Mouse (Mus musculus) neural tube, embryonic 11.5 days (tissue): Measurements from ENCODE around the gene Auts2. TPM values are rescaled to one million over a fixed set of nuclear protein-coding genes. Genes with fewer than 3 reads are reported as not detected.

ENCODE experiments used
- ATAC-seq: fragments of 200-750 bp; cut with Nextera tagmentation; 2 replicates; pipeline ENCODE4 v1.8.0; 2017; ENCODE audit warnings: moderate number of reproducible peaks, mild to moderate bottlenecking, moderate TSS enrichment, moderate library complexity; ENCODE audit not compliant: insufficient read depth, low FRiP score, low TSS enrichment
- DNase-seq: peaks from one replicate; pipeline ENCODE4 v3.0.0-alpha.2; 2015; ENCODE audit warnings: low spot score
- H3K27ac ChIP-seq: fragments of 300-500 bp; sonication (generic); 2 replicates; pipeline ENCODE4 v1.5.1; 2014; ENCODE audit warnings: low read depth, mild to moderate bottlenecking, low read length
- H3K27me3 ChIP-seq: fragments of 300-500 bp; sonication (generic); 2 replicates; pipeline ENCODE4 v1.6.1; 2014; ENCODE audit warnings: mild to moderate bottlenecking, low read length, mixed read lengths; ENCODE audit not compliant: control insufficient read depth, insufficient read depth
- H3K36me3 ChIP-seq: fragments of 300-500 bp; sonication (generic); 2 replicates; pipeline ENCODE4 v1.6.1; 2014; ENCODE audit warnings: mild to moderate bottlenecking, low read length, moderate library complexity, mixed read lengths; ENCODE audit not compliant: control insufficient read depth, insufficient read depth
- H3K4me1 ChIP-seq: fragments of 300-500 bp; sonication (generic); 2 replicates; pipeline ENCODE4 v1.6.1; 2014; ENCODE audit warnings: low read length, mixed read lengths; ENCODE audit not compliant: control insufficient read depth, insufficient read depth
- H3K4me2 ChIP-seq: fragments of 300-500 bp; sonication (generic); 2 replicates; pipeline ENCODE4 v1.6.1; 2014; ENCODE audit warnings: low read depth, mild to moderate bottlenecking, moderate library complexity
- H3K4me3 ChIP-seq: fragments of 300-500 bp; sonication (generic); 2 replicates; pipeline ENCODE4 v1.5.1; 2014; ENCODE audit warnings: low read depth, low read length
- H3K9ac ChIP-seq: fragments of 300-500 bp; sonication (generic); 2 replicates; pipeline ENCODE4 v1.6.1; 2014; ENCODE audit warnings: mild to moderate bottlenecking, low read length
- H3K9me3 ChIP-seq: fragments of 300-500 bp; sonication (generic); 2 replicates; pipeline ENCODE4 v1.6.1; 2016; ENCODE audit warnings: low read length; ENCODE audit not compliant: control insufficient read depth
- WGBS: fragments of 180-500 bp; shearing (Covaris S2); extraction: QIAGEN DNeasy Blood & Tissue Kit; methylation state at CpG from one replicate; pipeline ENCODE4 v1.1.7; 2014; 5-methylcytosine and 5-hydroxymethylcytosine counted together
- polyA plus RNA-seq: library from polyadenylated mRNA; unstranded; fragments of >200 nt; fragmentation: Nextera tagmentation; extraction: Ambion mirVana; gene quantifications from 2 replicates; pipeline ENCODE4 v1.2.1, GENCODE M21; 2014

Gene Auts2
- polyA plus RNA-seq, 1 experiment from 2014 or later: 45.0 TPM

- no peaks in the 10 kb centered on the region for H3K27me3 ChIP-seq
- no peak for DNase-seq
- 57% methylated on average over 8 of the region's 8 CpGs for WGBS
- H3K27ac ChIP-seq: no peak overlapping the region
- no peak overlapping the region for H3K9ac ChIP-seq
- H3K4me1 ChIP-seq: no peaks in the 10 kb centered on the region
- ATAC-seq: no peak
- no peak overlapping the region for H3K4me3 ChIP-seq
- H3K9me3 ChIP-seq: no peaks in the 10 kb centered on the region
- no peaks in the 10 kb centered on the region for H3K36me3 ChIP-seq
- H3K4me2 ChIP-seq: no peak overlapping the region
Observed at GRCm38 (mm10) chr5:131913562-131913961, 629.6 kb downstream of the Auts2 start.

DNA sequence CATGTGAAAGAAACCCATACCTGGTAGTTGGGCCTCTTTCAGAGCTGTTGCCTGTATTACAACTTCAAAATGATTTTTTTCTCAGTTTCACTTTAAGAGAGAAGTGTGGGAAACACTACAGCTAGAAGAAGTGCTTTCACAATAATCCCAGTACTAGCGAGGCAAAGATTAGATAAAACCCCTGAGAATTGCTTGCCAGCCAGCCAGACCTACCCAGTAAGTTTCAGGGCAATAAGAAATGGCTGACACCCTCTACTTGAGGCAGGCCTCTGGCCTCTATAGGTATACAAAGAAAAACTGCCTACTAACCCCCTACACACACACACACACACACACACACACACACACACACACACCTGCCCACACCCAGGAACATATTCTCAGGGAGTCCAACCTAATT, 630.2 kb downstream of the Auts2 start:
- DNase-seq (no peak), ATAC-seq (no peak)
- H3K4me1 ChIP-seq: no peaks in the 10 kb centered on the region
- H3K27ac ChIP-seq: no peak overlapping the region
- no peaks in the 10 kb centered on the region for H3K36me3 ChIP-seq
- H3K9ac ChIP-seq: no peak overlapping the region
- WGBS: 71% methylated on average over 1 of the region's 1 CpGs
- H3K27me3 ChIP-seq: no peaks in the 10 kb centered on the region
- no peak overlapping the region for H3K4me3 ChIP-seq
- no peaks in the 10 kb centered on the region for H3K9me3 ChIP-seq
- H3K4me2 ChIP-seq: no peak overlapping the region

DNA sequence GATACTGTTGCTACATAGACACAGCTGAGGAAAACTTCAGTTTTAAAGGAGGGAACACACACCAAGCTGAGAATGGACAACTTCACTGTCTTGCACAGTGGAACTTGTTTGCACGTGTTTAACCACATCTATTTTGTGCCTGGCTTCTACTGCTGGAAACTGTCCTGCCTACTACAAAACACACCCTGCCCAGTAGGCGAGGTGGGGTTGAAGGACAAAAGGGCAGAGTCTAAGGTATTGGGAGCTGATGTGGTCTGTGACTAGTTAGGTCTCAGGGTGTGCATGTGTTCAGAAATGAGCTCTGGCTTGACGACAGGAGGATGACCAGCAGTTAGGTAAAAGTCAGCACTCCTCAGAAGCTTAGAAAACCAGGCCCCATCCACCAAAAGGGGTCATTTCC, 636.8 kb downstream of the Auts2 start:
- Histone ChIP-seq H3K4me3 (no peak overlapping the region), H3K9ac (no peak overlapping the region), H3K9me3 (no peaks in the 10 kb centered on the region), H3K4me2 (no peak overlapping the region), H3K36me3 (no peaks in the 10 kb centered on the region), H3K27me3 (no peaks in the 10 kb centered on the region), H3K27ac (no peak overlapping the region), H3K4me1 (no peaks in the 10 kb centered on the region)
- ATAC-seq: no peak
- 93% methylated on average over 3 of the region's 3 CpGs for WGBS
- no peak for DNase-seq

- Histone ChIP-seq H3K36me3 (no peaks in the 10 kb centered on the region), H3K27me3 (no peaks in the 10 kb centered on the region), H3K9ac (no peak overlapping the region), H3K4me3 (no peak overlapping the region), H3K4me1 (no peaks in the 10 kb centered on the region), H3K27ac (no peak overlapping the region), H3K9me3 (no peaks in the 10 kb centered on the region), H3K4me2 (no peak overlapping the region)
- no peak for DNase-seq
- no peak for ATAC-seq
- WGBS: 50% methylated on average over 10 of the region's 10 CpGs
Observed at GRCm38 (mm10) chr5:131904478-131904877, 638.7 kb downstream of the Auts2 start.

DNA sequence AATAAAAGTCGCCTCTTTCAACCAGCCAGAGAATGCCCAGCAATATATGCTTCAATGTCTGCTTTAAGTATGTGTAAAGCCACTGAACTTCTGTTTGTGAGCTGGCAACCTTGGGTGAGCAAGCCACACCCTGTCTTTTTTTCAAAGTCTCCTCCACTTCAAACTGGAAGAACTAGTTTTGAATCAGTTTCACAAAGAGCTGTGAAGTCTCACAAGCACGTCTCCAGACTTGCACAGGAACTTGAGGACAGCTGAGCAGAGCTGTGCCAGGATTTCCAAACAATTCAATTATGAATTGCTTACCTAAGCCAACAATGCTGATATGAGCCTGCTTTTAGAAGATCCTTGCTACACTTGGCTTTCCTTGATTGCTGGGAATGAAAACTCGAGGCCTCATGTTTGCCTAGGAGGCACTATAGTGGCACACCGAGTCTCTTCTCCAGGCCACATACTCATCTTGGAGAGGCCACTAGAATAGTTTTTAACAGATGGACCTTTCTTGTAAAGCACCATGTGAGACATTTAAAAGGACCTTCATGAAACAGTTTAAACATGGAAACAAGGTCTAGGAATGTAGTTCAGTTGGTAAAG, 645.0 kb downstream of the Auts2 start:
- ATAC-seq (no peak), DNase-seq (no peak)
- Histone ChIP-seq H3K27ac (no peak overlapping the region), H3K4me2 (no peak overlapping the region), H3K36me3 (no peaks in the 10 kb centered on the region), H3K27me3 (no peaks in the 10 kb centered on the region), H3K9ac (no peak overlapping the region), H3K4me3 (no peak overlapping the region), H3K9me3 (no peaks in the 10 kb centered on the region), H3K4me1 (no peaks in the 10 kb centered on the region)
- WGBS: 79% methylated on average over 4 of the region's 4 CpGs

GRCm38 (mm10) chr5:131886636-131887035, 656.5 kb downstream of the Auts2 start:
- no peak overlapping the region for H3K9ac ChIP-seq
- 97% methylated on average over 3 of the region's 3 CpGs for WGBS
- ATAC-seq (no peak), DNase-seq (no peak)
- no peaks in the 10 kb centered on the region for H3K36me3 ChIP-seq
- H3K4me3 ChIP-seq: no peak overlapping the region
- H3K9me3 ChIP-seq: no peaks in the 10 kb centered on the region
- H3K4me1 ChIP-seq: no peaks in the 10 kb centered on the region
- no peak overlapping the region for H3K27ac ChIP-seq
- H3K27me3 ChIP-seq: no peaks in the 10 kb centered on the region
- H3K4me2 ChIP-seq: no peak overlapping the region

DNA sequence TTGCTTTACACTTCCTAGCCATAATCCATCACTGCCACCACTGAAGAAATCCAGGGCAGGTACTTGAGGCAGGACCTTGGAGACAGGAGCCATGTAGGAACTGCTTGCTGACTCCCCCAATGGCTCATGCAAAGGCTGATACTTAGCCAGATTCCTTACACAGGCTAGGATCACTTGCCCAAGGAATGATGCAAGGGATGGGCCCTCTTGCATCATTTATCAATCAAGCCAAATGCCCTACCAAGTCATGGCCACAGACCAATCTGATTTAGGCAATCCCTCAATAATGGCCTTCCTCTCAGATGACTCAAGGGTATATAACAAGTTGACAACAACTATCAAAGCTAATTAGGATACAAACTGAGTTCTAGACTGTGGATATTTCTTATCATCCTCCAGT, 666.6 kb downstream of the Auts2 start:
- Histone ChIP-seq H3K4me1 (no peaks in the 10 kb centered on the region), H3K4me3 (no peak overlapping the region), H3K4me2 (no peak overlapping the region), H3K9ac (no peak overlapping the region), H3K27ac (no peak overlapping the region), H3K27me3 (no peaks in the 10 kb centered on the region), H3K9me3 (no peaks in the 10 kb centered on the region), H3K36me3 (no peaks in the 10 kb centered on the region)
- DNase-seq (no peak), ATAC-seq (no peak)

DNA sequence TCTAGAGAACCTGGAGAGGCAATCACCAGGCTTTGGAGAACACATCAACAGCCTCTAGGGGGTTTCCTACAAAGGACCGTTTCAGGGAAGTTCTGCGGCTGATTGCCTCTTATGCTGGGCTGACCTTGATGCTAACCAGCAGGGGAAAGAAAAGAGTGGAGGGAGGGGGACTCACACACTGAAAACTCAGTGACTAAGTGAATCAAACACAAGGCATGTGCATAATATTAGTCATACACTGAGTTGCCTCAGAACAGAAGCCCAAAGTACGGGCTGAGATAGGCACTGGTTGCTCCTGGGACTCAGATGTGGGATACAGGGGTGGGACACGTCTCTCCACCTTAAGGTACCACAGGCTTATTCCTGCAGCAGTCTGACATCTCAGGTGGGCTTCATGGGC, 667.2 kb downstream of the Auts2 start:
- WGBS: 77% methylated on average over 4 of the region's 4 CpGs
- Histone ChIP-seq H3K27me3 (no peaks in the 10 kb centered on the region), H3K4me2 (no peak overlapping the region), H3K9ac (no peak overlapping the region), H3K4me1 (no peaks in the 10 kb centered on the region), H3K4me3 (no peak overlapping the region), H3K9me3 (no peaks in the 10 kb centered on the region), H3K36me3 (no peaks in the 10 kb centered on the region), H3K27ac (no peak overlapping the region)
- DNase-seq (no peak), ATAC-seq (no peak)

GRCm38 (mm10) chr5:131873116-131873515, 670.0 kb downstream of the Auts2 start:
- H3K36me3 ChIP-seq: no peaks in the 10 kb centered on the region
- DNase-seq (no peak), ATAC-seq (no peak)
- WGBS: 78% methylated on average over 4 of the region's 4 CpGs
- H3K4me3 ChIP-seq: no peak overlapping the region
- H3K9me3 ChIP-seq: no peaks in the 10 kb centered on the region
- H3K27ac ChIP-seq: no peak overlapping the region
- no peaks in the 10 kb centered on the region for H3K27me3 ChIP-seq
- no peak overlapping the region for H3K4me2 ChIP-seq
- H3K4me1 ChIP-seq: no peaks in the 10 kb centered on the region
- no peak overlapping the region for H3K9ac ChIP-seq
